Mouse (Mus musculus) brain, embryonic 18.5 days (tissue): ENCODE results near the gene Gmcl1.

Source experiments
- DNase-seq: peaks from one replicate; pipeline ENCODE4 v3.0.0-alpha.2; 2012; ENCODE audit warnings: low read depth, low spot score

Gene Gmcl1

GRCm38 (mm10) chr6:86733183-86733876 is at the start of gene Gmcl1:
Gene Gmcl1, minus strand, starts transcription at chr6:86733383.
- DNase-seq: peak; percentile 86

- no peak for DNase-seq
Measured at GRCm38 (mm10) chr6:86782342-86782741, 49.2 kb upstream of the Gmcl1 start.

GRCm38 (mm10) chr6:86781361-86781957 is 48.3 kb upstream of the Gmcl1 start:
- no peak for DNase-seq

- no peak for DNase-seq
Measured at GRCm38 (mm10) chr6:86778910-86779594, 45.9 kb upstream of the Gmcl1 start.

- DNase-seq: no peak
Measured at GRCm38 (mm10) chr6:86777181-86777580, 44.0 kb upstream of the Gmcl1 start.

DNA sequence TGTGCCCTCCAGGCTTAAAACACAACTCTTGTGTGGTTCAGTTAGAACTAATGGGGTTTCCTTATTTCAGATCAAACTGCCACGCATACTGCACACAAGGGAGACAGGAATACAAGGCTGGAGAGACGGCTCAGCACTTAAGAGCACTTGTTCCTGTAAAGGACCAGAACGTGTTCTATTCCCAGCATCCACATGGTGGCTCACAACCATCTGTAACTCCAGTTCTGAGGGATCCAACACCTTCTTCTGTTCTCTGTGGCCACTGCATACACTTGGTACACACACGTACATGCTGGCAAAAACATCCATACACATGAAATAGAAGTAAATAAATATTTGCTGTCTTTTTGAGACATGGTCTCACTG is 43.5 kb upstream of the Gmcl1 start:
- no peak for DNase-seq

DNA sequence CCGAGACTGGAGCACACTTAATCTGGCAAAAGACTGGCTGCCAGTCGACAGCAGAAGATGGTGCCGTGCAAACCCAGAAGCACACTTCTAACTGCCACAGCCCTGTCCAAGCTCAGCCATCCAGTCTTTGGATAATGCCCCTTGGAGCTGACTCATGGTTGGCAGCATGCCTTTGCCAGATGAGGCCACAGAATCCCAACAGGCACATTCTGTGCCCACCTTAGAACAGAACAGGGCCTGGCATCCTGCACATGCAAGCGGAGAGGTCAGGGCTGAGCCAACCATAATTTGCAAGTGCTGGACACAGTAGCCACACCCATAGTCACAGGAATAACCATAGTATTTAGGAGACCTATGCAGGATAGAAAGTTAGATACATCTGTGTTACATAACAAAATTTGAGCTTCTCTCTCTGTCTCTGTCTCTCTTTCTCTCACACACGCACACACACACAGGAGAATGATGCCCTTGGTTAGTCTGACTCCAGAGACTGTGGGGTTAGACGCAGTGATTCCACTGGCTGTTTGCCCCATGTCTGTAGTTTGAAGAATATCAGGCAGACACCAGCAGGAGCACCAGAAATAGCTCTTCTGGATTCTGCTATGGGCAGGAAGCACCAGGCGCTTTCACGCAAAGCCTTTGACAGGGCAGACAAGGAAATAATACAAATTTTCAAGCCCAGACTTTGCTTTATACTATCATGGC is 43.0 kb upstream of the Gmcl1 start:
- no peak for DNase-seq

DNA sequence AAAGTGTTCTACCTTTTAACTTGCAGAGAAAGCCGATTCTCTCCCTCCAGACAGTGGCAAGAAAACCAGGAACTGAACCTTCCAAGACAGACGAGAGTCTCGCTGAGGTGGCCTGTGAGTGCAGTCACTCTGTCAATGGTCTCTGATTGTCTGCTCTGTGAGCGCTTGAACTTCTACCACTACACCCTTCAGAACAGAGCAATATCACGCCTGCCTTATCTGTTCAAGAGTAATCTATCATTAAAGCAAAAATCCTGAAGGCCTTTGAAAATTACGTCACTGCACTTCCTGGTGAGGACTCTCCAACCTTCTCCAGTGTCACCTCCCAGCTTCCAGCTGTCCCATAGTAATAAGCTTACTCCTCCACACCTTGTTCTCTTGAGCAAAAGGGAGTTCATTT is 41.8 kb upstream of the Gmcl1 start:
- DNase-seq: no peak

DNA sequence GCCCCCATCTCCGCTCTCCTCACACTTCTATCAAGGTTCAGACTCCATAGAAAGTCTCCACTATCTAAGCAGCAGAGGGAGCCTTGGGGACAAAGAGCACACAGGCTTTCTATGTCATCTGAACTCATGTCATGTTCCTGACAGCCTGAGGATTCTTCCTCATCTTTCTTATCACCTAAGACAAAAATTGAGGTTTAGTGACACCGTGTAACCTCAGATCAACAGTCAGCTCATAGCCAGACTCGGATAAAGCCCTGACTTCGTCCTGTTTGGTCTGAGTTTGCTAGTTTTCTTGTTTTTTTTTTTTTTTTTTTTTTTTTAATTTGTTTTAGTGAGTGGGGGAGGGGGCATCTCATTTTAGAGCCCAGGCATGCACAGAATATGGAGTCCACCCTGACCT is 40.6 kb upstream of the Gmcl1 start:
- no peak for DNase-seq

DNA sequence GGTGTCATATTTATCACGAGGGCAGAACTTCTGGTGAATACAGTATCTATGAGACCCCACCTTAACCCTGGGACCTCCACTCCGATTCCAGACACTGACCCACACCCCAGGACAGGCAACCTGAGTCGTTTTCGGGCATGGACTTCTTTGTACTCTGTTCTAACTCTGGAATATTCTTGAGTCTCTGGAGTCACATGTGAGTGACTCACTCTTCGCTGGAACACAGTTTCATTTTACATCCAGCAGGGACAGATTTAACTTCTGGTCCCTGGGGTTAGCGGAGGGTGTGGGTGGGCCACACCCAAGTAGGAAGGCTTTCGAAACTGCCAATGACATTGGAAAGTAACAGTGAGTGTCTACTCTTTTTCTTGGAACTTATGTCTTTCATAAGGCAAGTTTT is 39.4 kb upstream of the Gmcl1 start:
- no peak for DNase-seq

- DNase-seq: no peak
Measured at GRCm38 (mm10) chr6:86768938-86769337, 35.8 kb upstream of the Gmcl1 start.

GRCm38 (mm10) chr6:86768186-86768776 is 35.1 kb upstream of the Gmcl1 start:
- no peak for DNase-seq

DNA sequence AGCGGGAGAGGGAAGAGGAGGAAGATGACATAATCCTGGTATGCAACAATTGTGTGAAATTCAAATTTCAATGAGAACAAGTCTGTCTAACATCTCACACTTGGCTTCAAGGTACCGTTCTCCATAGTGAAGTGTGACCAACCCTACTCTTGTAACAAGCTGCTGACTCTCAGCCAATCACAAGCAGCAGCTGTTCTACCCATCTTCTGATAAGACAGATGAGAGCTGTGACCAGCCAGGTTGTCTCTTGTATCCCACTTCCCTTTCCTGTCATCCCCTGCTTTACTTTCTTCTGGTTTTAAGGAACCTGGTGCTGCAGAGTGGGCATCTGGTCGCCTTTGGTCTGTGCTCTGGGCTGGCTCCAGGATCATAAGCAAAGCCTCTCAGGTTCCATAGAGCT is 34.3 kb upstream of the Gmcl1 start:
- DNase-seq: no peak

DNA sequence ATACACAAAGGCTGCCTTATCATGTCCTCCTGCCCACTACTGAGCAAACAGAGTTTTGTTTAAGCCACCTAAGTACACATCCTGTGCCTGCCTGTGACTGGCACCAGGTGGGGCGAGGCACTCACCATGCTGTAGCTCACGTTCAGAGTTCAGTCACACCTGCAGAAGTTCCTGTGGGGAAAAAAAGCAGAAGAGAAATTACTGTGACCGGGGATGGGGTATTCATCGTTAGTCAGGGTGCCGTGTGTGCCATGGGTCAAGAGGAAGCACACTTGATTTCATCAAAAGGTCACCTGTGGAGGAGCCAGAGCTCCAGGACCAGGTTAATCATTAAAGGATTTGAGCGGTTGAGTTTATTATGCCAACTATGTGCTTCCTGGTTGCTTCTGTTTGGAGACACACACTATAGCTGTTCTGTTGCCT is 32.5 kb upstream of the Gmcl1 start:
- no peak for DNase-seq

- DNase-seq: no peak
Measured at GRCm38 (mm10) chr6:86754105-86754863, 21.1 kb upstream of the Gmcl1 start.

- DNase-seq: no peak
Measured at GRCm38 (mm10) chr6:86752843-86753485, 19.8 kb upstream of the Gmcl1 start.

DNA sequence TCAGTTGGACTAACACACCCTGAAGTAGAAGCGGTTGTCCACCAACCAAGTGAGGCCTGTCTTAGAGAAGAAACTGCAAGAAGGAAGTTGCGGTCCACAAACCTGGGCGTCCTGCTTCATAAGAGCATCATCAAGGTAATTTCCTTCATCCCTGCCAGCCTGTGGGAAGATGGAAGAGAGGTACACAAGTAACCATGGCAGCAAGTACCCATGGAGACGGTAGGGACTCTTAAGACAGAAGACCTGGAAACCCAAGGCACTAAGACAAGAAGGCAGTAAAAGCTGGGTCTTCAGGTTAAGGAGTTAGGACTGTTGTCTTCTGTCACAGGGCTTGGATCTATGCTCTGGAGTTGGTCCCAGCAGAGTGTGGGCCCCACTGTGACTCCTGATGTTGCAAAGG is 17.8 kb upstream of the Gmcl1 start:
- no peak for DNase-seq

DNA sequence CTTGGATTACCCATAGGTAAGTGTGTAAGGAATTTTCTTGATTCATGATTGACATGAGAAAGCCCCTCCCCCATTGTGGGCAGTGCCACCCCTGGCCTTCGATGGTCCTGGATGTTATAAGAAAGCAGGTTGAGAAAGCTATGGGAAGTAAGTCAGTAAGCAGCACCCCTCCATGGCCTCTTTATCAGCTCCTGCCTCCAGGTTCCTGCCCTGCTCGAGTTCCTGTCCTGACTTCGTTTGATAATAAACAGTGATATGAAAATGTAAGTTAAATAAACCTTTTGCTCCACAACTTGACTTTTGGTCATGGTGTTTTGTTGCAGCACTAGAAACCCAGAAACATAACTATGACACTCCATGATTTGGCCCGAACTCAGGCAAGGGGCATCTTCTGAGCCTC is 16.6 kb upstream of the Gmcl1 start:
- DNase-seq: no peak

DNA sequence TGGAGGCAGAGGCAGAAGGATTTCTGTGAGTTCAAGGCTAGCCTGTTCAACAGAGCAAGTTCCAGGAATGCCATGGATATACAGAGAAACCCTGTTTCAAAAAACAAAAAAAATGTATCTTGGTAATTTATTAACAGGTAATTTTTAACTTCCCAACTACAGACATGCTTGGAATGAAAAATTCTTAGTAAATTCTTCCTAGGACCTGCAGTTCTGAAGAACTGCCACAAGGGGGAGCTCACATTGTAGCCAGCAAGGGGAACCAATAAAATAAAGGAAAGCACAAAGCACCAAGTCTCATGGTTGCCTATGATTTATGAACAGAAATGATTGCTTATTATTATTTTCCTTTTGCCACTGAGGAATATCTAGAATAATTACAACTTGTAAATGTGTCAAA is 14.0 kb upstream of the Gmcl1 start:
- DNase-seq: no peak

- DNase-seq: no peak
Measured at GRCm38 (mm10) chr6:86740652-86741051, 7.5 kb upstream of the Gmcl1 start.

DNA sequence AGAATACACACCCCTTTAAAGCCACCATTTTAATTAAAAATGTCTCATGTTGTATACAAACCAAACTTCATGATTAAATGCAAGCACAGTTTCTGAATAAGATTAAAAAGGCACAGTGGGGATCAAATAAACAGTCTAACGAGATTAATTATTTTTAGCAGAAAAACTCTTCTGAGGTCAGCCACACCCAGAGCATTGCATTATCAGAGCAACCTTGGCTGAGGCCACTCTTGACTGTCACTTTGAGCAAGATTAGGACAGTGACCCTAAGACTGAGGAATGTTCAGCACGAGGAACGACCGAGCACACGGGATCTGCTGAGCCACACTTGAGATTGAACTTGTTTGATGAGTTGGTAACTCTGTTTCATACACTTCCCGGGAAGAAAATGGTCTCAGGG is 3.6 kb upstream of the Gmcl1 start:
- DNase-seq: no peak
